Mouse (Mus musculus) thymus, postnatal 4 days (tissue): ENCODE measurements around the gene Dpm2.

Source experiments
- DNase-seq: peaks from one replicate; pipeline ENCODE4 v3.0.0; 2021

Dpm2 gene

DNA sequence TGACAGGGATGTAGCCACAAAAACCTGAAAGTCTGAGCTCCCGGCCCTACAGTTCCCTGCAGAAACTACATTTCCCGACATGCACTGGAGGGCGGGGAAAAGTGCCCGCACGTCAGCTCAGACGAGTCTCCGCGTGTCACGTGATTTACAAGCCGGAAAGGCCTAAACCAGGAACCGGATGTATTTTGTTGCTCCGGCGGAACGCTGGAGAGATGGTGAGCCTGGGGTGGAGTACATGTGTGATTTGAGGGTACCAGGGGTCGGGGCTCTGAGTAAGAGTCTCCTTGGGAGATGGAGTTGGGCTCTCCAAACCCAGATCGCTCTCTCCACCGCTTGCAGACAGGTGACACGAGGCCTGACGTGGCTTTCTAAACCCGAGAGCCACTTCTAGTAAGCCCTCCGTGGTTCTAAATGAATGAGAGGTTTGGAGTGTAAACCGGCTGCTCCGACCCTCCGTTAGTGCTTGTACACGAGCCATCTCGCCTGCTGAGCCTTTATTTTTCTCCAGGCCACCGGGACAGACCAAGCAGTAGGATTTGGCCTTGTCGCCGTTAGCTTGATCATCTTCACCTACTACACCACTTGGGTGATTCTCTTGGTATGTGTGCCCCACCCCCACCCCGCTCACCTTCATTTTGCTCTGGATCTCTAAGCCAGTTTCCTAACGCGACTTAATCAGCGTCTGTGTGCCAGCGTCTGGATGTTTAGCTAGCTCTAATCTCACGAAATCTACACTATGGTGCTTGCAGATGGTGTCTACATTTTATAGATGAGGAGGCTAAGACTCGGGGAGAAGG lies at the start of gene Dpm2:
Gene Dpm2 (plus strand): TSS at position 161 of the 797 bp plus-strand sequence.
- peak; percentile 90 for DNase-seq

DNA sequence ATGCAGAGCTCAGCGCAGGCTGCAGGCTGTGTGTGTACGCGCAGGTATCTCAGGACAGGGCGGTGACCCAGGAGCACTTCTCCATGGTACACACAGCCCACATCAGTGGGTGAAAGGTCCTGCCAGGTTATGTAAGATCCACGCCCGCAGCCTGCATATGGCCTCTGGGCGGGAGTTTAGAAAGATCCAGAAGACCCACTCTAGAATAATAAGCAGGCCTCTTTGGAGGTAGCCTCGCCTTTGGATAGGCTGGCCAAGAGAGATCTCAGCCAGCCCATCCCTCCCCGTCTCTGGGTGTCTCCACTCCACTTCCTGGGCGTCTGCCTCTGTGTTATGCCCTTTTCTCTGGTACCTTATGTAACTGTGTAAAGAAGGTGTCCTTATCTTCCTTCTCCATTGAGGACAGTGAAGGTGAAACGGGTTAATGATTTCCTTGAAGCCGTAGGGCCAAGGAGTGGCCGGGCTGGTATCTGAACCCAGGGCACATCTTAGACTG lies 46.1 kb upstream of the Dpm2 start:
- no peak for DNase-seq

DNA sequence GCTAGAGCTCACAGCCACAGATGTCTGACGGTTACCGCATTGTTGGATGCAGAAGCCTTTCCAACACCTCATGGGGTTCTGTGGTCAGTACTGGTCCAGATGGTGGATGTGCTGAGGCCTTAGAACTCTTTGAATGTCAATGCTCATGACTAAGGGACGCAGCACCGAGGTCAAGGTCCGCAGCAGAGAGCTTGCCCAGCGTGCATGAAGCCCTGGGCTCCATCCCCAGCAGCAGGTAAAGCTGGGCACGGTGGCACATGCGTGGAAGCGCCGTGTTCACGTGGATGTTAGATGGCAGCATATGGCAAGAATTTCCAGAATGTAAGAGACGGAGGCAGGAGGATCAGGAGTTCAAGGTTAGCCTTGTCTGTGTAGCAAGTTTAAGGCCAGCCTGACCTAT lies 44.8 kb upstream of the Dpm2 start:
- no peak for DNase-seq

DNA sequence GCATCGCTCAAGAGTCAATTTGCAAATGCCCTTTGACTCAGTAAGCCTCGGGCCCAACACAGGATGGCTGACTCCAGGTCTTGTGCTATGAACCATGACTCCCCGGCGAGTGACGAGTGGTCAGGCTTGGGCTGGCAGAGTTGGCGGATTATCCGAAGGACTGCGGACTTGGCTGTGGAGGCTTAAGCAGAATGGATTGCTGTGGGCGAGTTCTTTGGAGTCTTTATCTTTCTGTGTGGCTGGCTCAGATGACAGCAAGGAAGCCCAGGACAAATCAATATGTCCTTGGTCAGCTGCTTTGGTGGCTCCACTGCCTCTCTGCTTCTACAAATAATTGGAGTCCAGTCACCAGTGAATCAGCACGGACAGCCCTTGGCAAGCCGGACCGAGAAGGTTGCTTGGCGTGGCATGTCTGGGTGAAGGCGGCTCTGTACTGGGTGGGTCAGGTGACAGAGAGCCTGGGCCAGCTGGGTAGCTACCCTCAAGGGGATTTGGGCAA lies 43.1 kb upstream of the Dpm2 start:
- no peak for DNase-seq

DNA sequence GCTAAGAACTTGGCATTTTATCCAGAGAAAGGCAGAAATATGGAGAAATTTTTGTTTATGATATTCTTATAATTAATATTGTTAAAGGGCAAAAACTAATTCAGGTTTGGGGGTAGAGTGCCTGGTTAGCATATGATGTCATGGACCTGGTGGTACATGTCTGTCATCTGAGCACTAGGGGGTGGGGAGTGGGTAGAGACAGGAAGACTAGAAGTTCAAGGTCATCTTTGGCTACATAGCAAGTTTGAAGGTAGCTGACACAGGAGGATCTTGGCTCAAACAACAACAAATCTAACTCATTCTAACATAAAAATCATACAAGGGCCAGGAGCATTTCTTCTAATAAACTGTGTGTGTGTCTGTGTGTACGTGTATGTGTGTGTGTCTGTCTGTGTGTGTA lies 42.3 kb upstream of the Dpm2 start:
- DNase-seq, result no peak

DNA sequence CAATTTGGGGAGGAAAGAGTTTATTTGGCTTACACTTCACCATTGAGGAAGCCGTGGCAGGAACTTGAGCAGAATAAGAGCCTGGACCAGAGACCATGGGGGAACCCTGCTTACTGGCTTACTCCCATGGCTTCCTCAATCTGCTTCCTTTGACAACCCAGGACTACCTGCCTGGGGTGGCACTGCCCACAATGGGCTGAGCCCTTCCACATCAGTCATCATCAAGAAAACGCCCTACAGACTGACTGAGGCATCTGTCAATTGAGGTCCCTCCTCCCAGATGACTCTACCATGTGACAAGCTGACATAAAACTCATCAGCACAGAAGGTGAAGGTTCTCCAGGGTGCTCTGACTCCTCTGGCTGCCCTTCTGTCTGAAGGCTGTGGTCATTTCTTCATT lies 40.2 kb upstream of the Dpm2 start:
- no peak for DNase-seq

DNA sequence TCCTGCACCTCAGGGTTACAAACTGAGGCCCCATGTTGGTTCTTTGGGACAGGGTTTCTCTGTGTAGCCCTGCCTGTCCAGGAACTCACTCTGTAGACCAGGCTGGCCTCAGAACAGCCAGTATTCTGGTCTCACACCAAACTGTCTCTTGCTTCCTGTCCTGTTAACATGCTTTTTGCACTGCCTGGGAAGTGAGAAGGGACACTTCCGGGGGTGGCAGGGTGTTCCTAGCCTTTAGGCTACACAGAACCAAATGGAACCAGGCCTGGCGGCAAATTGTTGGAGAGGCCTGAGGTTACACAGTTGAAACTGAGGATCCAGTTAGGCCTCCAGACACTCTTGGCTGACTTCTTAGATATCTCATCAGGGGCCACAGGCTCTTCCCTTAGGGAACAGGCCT lies 37.5 kb upstream of the Dpm2 start:
- DNase-seq, result no peak

DNA sequence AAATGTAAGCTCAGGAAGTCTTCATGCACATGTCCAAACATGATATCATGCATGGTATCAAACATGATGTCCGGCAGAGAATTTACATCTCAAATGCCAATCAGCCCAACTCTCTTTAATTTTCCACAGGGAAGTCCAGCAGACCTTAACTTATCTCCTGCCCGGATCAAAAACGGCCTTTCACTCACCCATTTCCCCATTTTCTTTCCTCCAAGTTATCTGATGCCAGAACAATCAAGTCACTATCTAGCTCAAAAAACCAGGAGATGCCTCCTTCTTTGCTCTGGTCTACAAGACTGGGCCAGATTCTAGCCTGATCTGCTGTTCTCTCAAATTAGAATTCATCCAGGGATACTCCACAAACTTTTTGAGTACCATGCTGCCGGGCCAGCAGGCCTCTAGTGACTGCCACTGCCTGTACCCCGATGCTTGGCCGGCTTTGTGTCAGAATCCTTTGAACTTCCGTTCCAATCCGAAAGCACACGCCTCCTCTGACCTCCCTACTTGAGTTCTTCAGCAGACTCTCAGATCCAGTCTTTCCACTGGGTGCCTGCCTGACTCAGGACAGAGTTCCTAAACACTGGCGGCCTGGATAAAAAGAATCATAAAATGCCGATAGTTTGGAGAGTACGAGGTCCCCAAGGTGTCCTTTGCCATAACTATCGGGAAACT lies 36.5 kb upstream of the Dpm2 start:
- DNase-seq, result peak; percentile 53

DNA sequence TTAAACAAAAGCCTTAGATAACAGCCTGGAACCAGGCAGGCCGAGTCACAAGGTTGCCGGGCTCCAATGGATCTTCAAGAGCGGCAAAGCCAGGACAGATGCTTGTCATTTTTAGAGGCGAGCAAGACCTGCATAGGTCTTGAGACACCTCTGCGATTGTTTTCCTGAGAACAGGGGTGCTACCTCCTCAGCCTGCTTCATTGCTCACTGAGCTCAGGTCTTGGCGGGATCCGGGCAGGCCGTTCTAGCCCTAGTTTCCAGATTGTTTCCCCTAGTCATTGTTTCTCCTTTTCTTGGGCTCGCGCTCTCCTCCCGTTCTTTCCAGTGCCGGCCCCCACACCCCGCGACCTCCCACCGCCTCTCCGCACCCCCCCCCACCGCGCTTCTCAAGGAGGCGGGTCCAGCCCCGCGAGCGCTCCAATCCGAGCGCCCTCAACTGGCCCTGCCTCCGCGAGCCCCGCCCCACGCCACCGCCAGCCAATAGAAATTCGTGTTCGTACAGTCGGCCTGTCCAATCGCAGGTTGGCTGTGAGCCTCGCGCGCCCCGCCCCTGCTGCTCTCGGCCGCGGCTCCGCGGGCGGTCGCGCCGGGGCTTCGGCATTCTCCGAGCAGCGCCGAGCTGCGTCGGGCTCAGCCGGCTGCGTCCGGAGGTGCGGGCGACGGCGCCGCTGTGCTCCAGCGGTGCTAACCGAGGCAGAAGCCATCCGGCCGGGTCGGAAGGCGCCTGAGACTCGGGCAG lies 35.8 kb upstream of the Dpm2 start, which contains the start of gene Fam102a:
Gene Fam102a (plus strand): TSS at position 600 of the 739 bp plus-strand sequence.
- peak; percentile 100 for DNase-seq

DNA sequence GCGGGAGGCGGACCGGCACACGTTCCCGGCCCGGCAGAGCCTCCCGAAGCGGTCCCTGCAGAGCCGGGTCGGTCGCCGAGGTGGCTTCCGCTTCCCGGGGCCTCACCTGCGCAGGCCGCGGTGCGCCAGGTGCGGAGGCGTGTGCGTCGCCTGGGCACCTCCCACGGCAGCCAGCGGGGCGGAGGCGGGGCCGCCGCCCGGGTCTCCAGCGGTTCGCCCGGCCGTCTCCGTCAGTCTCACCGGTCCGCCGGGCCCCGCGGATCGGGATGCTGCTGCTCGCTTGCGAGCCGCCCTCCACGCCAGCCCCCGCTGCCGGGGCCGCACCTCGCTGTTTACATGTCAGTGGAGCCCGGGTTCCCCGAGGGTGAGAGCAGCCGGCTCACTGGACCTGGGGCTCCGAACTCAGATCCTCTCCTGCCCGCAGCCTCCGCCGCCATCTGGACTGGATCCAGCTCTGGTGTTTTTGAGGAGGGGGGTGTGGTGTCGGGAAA lies 35.1 kb upstream of the Dpm2 start:
- peak; percentile 79 for DNase-seq

DNA sequence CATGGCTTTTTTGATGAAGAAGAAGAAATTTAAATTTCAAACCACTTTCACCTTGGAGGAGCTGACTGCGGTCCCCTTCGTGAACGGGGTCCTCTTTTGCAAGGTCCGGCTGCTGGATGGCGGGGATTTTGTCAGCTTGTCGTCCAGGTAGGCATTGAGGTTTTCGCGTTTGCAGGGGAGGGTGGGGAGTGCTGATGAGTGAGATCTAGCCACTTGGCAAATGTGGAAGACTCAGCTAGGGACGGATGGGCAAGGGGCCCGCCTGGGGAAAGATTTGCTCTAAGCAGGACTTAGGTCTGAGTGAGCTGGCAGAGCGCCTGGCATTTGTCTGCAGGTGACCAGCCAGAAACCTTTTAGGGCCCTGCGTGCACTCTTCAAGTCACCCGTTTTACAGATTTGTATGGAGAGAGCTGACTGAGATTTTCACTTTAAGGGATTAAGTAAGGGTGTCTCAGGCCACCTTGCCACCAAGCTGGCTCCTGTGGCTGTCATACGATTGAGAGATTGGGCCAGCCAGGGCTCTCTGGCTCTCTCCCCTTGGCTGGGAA lies 34.5 kb upstream of the Dpm2 start:
- DNase-seq, result peak; percentile 44

DNA sequence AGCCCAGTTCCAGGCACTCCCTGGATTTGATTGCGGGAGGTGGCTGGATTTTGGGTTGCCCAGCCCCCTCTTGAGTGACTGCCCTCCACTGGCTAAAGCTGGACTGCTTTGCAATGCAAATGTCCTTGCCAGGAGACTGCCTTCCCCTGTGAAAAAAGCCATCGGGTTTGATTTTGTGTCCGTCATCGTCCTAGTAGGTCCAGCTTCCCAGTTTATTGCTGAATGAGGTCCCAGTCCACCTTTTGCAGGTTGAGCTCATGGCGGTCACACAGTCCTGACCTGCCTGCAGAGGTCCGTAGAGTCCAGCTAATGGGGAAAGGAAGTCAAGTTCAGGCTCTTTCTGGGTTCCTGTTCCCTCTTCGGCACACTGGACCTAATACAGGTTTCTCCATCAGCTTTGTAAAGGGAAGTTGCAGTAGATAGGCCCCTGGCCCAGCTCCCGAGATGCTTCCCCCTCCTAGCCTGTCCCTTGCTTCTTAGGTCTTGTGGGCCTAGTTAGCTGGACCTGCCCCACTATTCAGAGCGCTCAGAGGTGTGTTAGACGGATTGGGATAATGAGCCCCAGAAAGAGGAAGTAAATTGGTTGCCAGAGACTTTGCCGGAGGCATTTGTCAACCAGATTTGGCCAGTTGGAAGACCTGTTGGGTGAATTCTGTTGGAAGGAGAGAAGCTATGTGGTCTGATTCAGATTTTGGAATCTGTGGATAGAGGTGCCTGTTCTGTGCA lies 33.9 kb upstream of the Dpm2 start:
- no peak for DNase-seq

DNA sequence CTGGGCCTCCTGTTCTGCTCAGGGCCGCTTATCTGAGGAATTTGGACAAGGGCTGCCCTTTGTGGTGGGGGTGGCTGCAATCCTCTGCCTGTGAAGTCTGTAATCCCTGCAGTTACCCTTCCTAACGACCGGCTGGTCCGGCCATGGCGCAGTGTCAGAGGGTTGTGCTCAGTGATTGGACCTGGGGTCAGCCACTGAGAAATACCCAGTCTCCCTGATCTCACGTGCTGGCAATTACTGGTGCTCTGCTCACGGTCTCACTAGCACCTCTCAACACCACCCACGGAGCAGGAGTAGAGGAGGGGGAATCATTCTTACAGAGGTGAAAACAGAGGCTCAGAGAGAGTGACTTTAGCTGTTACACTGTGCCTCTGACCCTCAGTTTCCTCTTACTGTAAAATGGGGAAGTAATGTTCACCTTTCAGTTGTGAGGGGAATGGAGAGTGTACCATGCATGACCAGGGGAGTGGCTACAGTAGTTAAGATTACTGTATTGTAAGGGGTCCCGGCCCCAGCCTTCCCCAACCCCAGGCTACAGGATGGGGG lies 33.2 kb upstream of the Dpm2 start:
- DNase-seq, result no peak

DNA sequence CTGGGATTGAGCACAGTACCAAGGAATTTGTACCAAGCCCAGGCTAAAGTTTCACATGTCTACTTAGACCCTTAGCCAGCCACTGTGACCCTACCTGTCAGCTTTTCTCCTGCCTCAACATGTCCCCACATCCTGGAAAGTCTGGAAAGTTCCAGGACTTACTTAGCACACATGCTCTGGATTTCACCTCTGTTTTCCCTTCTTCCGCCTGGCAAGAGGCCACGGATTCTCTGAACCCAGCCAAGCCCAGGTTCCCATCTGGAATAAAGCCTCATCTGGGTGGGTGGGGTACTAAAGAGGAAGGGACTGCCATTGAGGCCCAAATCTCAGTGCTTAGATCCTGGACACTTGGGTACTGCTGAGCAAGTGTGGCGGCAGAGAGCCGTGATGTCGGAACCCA lies 32.7 kb upstream of the Dpm2 start:
- no peak for DNase-seq

DNA sequence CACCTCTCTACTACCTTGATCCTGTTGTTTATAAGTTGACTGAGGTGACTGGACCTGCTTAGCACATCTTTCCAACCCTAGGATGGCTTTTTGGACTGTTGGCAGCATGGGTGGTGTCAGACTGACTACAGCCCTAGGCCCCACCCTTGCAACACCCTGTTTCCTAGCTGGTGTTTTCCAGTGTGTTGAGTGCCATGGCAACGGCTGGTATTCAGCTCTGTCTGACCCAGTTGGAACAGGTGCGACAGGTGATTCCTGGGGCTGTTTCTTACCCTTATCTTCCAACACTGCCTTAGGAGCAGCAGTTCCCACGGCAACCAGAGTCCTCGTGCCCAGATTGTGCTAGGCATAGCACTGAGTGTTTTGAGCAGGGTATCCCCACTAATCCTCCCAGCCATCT lies 32.2 kb upstream of the Dpm2 start:
- DNase-seq, result no peak

DNA sequence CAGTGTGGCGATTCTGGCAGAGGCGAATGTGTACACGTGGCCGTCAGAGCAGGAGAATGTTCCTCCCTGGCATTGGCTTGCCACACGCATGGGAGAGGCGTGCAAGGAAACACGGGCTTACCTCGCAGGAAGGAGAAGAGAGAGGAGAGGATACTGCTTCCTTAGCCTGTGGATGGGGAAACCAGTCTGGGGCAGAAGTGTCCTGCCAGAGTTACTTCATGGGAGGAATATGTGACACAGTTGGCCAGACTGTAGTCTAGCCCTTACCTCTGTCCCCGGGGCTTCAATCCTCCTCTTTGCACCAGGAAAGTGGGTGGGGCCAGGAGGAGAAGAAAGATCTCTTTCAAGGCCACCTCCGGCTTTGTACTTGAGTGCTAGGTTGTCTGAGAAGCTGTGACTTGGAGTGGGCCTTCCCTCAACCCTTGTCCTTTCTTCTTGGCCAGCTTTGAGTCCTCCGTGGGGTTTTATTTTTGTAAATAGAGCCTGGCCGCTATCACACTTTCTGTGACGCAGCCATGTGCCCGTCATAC lies 31.1 kb upstream of the Dpm2 start:
- no peak for DNase-seq

DNA sequence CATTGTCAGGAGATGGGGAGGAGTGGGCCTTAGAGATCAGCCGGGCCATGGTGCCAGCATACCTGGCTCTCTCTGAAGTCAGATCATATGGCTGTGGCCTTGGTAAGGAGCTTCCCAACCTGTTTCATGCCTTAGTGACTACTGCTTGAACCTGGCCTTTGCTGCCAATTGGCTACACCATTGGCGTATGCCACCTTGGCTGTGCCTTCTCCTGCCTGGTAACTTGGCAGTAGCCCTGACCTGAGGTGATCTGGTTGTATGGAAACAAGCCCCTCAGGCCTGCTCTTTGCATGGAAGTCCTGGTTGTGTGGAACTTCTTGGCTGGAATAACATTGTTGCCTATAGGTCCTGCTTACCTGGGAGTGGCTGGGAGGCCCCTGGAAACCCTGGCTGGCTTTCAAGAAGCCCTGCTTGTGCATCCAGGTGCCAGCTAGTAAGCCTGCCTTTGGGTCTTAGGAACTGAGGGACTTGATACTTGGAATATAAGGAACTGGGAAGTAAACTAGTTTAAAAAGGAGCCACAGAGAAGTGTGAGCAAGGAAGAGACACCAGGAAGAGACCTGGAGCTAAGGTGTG lies 29.2 kb upstream of the Dpm2 start:
- no peak for DNase-seq

DNA sequence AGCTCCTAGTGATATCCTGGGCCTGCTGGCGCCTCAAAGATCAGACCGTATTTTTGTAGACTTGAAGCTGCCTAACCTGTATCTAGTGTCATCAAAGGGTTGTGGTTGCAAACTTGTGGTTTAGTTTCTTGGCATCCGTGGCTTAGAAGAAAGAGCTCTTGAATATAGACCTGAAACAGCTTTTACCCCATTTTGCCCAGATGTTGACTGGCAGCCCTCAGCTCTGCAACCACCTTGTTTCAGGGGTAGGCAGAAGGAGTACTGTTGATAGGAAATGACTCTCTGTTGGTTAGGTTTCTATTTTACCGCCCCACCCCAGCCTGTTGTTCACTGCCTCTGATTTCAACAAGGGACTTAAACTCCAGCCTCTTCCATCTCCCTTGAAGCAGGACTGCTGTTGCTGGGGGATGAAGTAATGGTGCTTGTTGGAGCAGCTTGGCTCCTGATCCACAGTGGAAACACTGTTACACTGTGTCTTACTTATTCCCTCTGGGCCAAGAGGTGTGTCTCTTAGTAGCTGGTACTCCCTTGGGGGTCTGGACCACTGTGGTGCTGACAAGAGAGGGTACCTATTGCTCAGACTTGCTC lies 28.6 kb upstream of the Dpm2 start:
- DNase-seq, result peak; percentile 66

DNA sequence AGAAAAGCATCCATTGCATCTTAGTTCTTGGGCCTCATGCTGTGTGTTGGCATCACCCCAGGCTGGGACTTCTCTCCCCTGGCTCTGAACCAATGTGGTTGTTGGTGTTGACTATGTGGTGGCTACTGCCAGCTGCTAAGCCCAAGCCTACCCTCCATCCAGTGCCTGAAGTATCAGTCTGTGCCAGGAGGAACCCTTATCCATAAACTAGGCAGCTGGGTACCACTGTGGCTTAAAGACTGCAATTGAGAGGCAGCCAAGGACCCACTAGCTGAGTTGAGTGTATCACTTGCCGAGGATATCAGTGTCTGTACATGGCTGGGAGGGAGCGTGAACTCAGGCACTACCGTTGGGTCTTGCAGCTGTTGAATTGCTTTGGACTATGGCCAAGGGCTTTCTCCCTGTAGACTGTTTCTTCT lies 27.6 kb upstream of the Dpm2 start:
- no peak for DNase-seq

DNA sequence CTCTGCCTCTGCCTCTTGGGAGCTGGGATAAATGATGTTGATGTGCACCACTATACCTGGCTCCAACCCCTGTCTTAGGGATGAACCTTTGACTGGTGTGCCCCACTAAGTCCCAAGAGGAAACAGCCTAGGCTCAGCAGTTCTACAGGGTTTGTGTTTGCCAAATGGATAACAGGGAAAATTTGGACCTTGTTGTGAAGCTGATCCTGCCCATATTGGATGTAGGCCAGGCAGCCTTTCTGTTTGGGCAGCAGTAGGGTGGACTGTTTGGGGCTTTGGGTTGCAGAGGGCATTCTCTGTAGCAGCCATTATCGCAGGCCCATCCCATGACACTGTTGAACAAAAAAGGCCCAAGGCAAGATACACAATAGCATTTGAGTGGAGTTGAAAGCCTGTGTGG lies 23.7 kb upstream of the Dpm2 start:
- no peak for DNase-seq

DNA sequence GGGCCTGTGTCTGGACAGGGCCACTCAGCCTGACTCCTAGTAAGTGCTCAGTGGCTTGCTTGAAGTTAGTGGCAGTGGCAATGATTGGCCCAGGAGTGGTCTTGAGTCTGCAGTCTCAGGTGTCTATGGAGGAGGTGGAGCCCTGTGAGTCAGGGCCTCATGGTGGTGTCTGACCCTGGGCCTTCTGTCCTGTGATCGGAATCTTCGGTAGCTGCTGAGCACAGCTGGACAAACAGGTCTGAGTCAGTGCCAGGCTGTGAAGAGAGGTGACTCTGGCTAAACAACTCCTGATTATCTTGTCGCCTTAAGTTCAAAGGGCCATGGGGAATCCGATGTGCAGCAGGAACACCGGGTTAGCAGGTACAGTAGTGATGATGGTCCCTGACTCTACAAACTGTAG lies 23.3 kb upstream of the Dpm2 start:
- no peak for DNase-seq
